Mouse (Mus musculus) adrenal gland, postnatal 25 days (tissue): ENCODE results near the gene Mylip. TPM values are rescaled to one million over a fixed set of nuclear protein-coding genes. Genes with fewer than 3 reads are reported as not detected.
A peak's percentile ranks its signal among the peaks of the same experiment; 100 is the strongest.

Experiments used
- DNase-seq: peaks from one replicate; pipeline ENCODE4 v3.0.0; 2021; ENCODE audit warnings: mixed read lengths
- total RNA-seq: library from RNA; stranded (reverse); gene quantifications from 2 replicates; pipeline ENCODE4 v1.2.3, GENCODE M21; 2021

Mylip gene
- total RNA-seq, 1 experiment from 2014 or later = 10.0 TPM

DNA sequence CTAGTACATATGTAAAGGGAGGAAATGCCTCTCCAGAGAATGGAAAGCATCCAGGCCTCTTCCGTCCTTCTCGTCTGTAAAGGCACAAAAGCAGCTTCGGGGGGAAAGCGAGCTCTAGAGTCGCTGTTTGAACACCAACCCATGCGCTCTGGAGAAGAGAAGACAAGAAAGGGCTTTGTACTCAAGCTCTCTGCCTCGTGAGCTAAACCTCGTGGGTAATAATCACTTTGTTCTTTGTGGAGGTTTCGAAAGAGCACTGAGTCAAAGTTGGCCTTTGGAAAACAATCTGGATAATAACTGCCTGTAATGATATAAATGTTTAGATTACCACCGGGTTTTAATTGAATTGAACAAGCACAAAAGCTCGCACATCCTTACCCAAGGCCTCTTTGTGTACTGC, 39.7 kb downstream of the Mylip start:
- no peak for DNase-seq

DNA sequence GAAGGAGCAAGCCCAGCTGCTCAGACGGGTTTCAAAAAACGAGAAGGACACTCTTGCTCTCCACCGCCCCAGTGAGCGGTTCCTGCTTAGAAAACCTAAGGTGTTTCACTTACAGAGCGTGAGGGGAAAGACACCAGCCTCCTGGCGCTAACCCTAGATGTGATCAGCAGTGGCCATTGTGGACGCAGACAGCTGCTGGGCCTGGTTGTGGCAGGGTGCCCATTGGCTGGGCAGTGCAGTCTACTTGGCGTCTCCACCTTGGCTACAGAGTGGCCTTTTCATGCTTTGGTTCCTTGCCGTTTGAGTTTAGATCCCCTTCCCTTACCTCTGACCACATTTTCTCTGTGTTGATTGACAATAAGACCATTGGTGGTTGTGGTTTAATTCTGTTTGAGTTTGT, 47.6 kb downstream of the Mylip start:
- DNase-seq = no peak

DNA sequence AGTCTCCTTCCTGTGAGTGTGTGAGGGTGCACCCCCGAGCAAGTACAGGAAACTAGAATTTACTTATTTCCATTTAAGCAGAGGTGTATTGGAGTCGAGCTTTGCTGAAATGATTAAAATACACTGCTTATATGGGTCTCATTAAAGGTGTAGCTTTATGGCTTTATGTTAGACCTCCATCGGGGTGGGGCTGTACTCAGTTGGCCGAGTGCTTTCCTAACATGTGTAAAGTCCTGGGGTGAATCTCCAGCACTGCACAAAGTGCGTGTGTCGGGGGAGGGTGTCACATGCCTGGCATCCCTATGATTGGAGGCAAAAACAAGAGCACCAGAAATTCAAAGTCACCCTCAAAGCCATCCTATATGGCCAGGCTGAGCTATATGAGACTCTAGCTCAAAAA, 49.3 kb downstream of the Mylip start:
- DNase-seq = no peak

DNA sequence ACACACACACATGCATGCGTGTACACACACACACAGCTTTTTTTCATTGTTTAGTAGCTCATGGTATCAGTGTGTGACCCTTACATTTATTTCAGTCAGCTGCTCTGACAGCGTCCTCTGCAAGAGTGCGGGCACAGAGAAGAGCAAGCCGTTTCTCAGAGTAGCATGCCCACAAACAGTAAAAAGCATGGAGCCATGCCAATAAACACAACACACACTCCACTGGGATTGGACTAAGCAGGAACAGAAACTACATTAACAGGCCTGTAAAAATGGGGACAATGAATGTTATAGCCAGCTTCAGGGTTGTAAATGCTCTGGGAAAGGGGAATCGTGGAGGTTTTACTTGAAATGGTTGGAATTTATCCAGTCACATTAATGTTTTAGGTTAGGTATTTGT, 50.7 kb downstream of the Mylip start:
- no peak for DNase-seq

DNA sequence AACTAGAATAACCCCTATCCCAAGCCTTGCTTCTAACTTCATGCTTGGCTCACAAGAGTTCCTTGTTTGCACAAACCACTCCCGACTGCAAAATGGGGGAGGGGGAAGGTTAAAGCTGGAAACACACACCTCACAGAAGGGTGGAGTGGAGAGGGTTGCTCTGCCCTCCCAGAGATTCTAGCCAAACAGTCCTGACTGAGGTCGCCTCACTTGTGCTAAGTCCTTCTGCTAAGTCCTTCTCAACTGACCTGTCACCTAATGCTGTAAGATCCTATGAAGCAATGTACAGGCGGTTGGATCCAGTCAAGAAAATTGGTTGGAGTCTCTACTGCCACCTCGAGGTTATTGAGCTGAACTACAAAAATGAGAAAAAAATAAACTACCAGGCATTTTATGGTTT, 52.9 kb downstream of the Mylip start:
- DNase-seq = no peak

DNA sequence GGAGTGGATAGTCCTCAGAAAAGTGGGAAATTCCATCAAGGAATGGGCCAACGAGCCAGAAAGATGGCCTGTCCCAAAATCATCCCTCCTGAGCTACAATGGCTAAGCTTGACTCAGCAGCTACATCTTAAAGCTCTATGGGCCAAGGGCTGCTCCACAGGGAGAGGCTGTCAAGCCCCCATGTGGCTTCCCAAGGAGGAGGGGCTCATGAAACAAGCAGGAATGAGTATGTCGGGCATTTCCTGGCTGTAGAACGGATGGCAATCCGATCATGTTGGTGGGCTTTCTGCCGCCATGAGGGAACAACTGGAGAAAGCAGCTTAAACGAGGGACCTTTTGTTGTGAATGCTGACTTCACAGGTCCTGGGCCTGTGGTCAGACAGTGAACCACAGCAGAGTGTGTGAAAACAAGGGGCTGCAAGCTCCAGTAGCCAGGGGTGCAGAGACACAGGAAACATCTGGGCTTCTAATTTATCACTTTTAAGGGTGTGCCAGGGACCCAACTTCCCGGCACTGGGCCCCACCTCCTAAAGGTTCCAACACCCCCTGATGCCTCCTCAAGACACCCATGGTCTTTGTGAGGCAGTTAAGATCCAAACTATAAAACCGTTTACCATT, 53.5 kb downstream of the Mylip start:
- no peak for DNase-seq

DNA sequence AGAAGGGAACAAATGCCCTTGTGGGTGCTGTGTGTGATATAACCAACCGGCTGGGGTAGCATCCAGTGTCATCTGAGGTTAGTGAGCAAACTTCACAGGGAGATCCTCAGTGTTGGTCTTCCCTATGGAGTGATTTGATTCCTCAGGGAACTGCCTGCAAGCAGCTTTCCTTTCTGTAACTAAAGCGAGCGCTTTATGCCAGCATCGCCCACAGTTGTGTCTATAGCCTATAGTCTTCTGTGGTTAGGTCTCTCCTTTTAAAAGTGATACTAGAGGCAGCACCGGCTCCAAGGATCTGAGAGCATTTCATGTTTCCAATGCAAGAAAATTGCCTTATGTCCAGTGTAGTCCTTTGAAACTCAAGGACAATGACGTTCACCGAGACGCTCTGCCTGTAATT, 54.7 kb downstream of the Mylip start:
- no peak for DNase-seq

DNA sequence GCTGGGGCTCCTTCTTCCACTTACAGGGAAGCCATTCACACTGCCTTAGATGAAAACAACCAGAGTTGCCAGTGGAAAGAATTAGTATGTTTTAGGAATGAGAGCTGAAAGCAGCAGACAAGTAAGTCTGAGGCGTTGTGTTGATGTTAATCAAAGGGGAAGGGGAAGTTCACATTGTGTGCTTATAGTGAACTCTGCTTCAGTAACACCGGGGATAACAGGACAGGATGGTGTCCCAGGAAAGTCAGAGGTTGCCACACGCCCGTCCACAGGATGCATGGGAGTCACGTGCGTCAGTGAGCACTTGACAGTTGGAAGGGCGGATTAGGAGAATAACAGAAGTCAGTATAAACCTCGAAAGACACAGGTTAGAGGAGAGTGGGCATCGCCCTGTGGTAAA, 55.1 kb downstream of the Mylip start:
- no peak for DNase-seq

DNA sequence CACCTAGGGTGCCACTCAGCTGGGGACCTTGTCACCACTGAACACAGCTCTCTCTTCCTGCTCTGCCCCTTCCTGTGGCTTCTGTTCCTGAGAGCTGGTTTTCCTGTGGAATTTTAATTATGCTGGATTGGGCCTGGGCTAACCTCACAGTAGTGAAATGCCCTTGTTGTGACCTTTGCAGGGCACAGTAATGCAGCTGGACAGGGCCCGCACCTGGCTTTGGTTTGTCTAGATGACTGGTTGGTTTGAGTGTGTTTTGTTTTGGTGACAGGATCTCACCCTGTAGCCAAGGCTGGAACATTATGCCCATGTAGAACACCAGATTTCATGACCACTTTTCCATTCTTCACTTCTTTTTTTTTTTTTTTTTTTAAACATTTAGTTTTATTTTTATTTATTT, 57.1 kb downstream of the Mylip start:
- no peak for DNase-seq

DNA sequence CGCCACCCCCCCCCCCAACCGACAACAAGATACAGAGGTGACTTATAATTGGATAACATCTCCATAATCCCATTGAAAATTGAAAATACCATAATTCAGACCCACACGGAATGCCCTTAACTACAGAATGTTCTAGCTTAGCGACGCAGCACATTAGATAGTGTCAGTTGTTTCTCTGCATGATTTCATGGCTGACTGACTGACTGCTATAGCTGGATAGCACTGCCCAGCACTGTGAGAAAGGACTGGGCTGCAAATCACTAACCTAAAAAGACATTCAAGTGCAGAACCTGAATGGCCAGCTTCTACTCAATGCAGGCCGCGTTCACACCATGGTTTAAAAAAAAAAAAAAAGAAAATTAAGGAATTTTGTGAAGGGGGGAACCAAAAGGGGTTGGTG, 62.9 kb downstream of the Mylip start:
- DNase-seq = no peak

DNA sequence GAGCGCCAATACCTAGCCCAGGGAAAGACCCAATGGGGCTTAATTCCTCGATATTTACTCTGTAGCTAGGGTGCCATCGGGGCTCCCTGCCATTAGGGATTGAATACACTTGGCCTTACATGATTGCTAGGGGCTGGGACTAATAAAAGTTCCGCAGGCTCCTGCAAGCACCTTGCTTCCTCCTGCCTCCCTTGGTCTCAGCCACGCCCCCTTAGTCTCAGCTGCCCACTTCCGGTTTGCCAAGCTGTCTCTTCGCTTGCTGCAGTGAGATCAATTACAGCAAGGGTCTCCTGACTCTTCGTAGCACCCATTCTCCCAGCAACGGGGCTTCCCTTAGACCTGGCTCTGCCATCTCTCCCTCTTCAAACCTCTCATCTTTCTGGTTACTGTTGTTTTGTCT, 63.5 kb downstream of the Mylip start:
- DNase-seq = no peak

DNA sequence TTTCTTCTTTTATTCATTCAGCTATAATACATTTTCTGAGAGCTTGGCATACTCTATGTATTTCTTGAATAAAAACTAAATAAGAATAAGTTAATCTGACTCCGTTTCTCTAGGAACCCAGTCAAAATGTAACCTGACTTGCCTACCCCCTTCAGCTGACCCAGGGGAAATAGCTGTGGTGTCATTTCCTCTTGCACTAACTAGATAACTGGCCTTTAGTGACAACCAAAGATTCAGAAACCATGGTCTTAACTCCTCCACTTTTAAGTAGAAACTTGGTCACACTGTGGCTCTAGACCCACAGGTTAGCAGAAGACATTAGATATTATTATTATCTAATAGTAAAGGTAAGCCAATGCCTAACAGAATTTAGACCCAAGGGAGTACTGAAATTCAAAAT, 64.5 kb downstream of the Mylip start:
- no peak for DNase-seq

DNA sequence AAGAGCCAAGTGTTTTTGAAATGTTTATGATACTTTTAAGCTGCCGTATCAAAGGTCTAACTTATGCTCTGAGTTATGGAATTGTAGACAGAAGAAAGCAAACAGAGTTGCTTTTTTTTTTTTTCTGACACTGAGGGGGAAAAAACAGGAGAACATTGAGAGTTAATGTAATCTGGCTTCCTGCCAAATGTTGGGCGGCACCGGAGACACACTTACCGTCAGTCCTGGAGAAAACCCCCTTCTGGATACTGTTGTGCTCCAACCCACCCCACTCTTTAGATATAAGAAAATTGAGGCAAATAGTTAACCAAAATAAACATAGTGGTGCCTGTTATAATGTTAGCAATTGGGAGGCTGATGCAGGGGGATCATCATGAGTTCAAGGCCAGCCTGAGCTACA, 65.1 kb downstream of the Mylip start:
- DNase-seq = no peak

DNA sequence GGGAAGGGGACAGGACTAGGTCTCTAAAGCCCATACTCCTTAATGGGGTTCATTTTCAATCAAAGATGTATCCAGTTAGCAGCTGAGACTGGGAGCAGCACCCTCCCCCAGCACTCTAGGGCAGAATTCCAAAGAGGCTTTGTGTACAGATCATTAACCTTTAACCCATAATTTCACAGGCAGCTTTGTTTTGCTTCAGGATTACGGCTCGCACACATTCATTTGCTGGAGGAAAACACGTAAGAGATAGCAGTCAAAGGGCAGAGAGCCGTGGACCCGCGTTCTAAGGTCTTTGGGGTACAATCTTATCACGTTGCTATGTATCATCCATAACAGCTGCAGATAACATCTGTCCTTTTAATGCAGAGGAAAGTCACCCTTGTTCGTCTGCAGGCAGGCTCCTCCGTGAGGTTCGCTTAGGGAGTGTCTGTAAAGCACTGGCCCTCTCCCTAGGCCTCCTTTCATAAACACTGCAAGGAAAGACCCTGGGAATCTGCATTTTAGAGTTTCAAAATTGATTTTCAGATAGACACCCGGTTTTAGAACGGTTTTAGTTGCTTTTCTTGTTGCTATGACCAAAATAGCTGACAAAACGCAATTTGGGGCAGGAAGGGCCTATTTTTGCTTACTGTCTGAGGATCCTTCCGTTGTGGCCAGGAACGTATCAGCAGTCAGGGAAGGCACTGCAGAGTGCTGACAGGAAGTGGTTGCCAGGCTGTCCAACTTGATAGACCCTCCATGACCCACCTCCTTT, 65.7 kb downstream of the Mylip start:
- DNase-seq = peak; percentile 21

DNA sequence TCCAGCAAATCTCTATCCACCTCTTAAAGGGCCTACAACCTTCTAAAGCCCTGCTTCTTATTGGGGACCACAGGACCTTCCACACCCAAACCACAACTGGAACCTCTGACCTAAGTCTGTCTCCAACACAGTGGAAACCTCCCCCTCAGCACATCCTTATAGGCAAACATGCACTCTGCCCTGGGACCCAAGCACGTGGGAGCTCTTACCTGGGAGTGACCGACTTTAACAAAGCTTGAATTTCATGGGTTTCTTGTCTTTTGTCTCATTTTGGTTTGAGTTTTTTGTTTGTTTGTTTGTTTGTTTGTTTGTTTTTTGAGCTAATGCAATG, 66.3 kb downstream of the Mylip start:
- DNase-seq = no peak

DNA sequence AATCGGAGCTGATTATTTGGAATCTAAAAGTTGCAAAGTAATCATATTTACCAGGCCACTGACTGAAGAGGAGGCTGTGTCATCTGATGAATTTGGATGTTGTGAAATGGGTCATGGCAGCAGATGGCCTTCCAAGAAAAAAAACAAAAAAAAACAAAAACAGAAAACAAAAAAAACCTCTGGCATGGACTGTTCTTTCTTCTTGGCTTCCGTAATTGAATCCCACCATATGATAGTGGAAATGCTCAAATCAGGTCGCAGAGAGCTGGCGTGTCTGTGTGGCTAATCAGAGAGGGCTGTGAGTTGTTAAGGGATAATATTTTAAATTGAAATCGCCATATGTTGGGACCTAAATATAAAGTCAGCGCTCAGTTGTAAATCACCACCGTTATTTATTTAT, 67.9 kb downstream of the Mylip start:
- DNase-seq = no peak

DNA sequence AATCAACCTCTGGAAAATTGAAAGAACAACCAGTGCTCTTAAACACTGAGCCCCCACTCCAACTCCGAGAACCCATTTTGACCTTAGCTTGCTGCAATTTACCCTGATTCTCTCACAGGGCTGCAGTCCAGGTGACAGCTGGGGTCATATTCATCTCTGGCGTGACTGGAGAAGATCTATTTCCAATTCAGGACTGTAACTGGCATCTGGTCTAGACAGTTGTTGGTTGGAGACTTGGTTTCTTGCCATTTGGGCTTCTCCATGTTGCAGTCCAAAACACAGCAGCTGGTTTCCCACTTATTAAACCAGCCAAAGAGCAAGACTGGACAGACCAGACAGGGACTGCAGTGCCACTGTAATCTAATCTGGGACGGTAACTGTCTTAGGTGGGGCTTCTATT, 70.6 kb downstream of the Mylip start:
- no peak for DNase-seq

DNA sequence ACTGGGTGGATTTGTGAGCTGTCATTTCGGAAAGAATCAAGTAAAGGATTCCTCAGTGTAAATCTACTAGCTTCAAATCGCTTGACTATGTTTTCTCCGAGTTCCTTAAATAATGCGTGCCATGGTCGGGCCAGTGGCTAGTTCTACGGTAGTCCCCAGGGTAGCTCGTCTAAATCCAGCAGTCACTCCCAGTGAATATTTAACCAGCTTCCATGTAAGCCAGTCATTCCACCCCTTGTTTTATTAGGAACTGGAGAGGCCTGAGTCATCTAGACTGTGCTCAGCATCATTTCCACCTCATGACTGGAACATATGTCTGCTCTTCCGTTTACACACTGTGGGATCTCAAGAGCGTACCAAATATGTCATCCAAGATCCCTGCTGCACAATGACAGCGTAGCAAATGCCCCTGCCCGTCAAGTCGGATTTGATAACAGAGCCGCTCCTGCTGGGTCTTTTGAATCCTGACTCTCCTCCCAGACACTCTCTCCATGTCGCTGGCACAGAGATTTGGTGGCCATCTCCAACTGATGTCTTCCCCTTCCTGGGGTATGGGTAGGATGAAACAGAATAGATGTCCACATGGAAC, 71.9 kb downstream of the Mylip start:
- DNase-seq = no peak

Other genes starting within 250 kb of the Mylip start
- gene Gmpr, start 117.7 kb downstream of the Mylip start, total RNA-seq = 26.6 and 29.0 TPM in 2 replicates